Mouse (Mus musculus): ENCODE results near the gene Zfhx2.

- TF ChIP-seq CTCF (IDR thresholded peaks at IDR 0.05; ENCODE audit: insufficient read depth, low read depth, low read length) (no peak), POLR2A (IDR thresholded peaks at IDR 0.05; ENCODE audit: insufficient read depth, low read depth, low read length) (no peak; the same call in 1 of the 2 replicates)
These were observed 77.5 kb downstream of the Zfhx2 start for GRCm38 (mm10) chr14:55014591-55014990.

Measured in olfactory bulb, adult 2 months (tissue).